10 mouse cellular contexts compared by ENCODE assay signal in genomic region chr5:67097106-67098050, GRCm38 (mm10). TPM values are rescaled to one million over a fixed set of nuclear protein-coding genes. Genes with fewer than 3 reads are reported as not detected.
DNase-seq lines count a peak whose midpoint lies in the region; ATAC-seq lines count a peak whose summit lies in the region.
"Had no signal": no experiment of that assay in that cellular context is flagged by ENCODE, and none has a peak within 500 bp of the region (broad histone marks: within the 10 kb centered on the region; RNA-seq: fewer than 3 reads in every experiment).

No protein-coding gene starts in this region.

- peak; percentile 7 for DNase-seq in adrenal gland, adult 2 months
- DNase-seq in adrenal gland, postnatal 14 days = no peak
- peak; percentile 50 for DNase-seq in embryo, embryonic 11 days
- peak; percentile 7 to 22 for DNase-seq in kidney, postnatal 36 days
- no peak for DNase-seq in adipocyte (ENCODE audit: low spot score)
- no peak for DNase-seq in thymus, postnatal 14 days
- DNase-seq: cerebellum, adult 11-12 months had no signal

- H3K4me2 ChIP-seq in kidney, embryonic 14.5 days (replicated peaks; ENCODE audit: low read depth, low read length) = no peak overlapping the region
- H3K4me2 ChIP-seq in kidney, embryonic 15.5 days = no peak overlapping the region

- ATAC-seq in kidney, embryonic 14.5 days (ENCODE audit: low FRiP score, low TSS enrichment) = no peak
- no peak for ATAC-seq in kidney, embryonic 15.5 days (replicated peaks; ENCODE audit: low FRiP score)

- peaks cover 89% of the 10 kb centered on the region for H3K27me3 ChIP-seq in kidney, embryonic 14.5 days (ENCODE audit: control insufficient read depth, insufficient read depth, low read length)
- peaks cover 98% of the 10 kb centered on the region for H3K27me3 ChIP-seq in kidney, embryonic 15.5 days

- H3K9ac ChIP-seq in kidney, embryonic 14.5 days (ENCODE audit: low read depth, low read length) = no peak overlapping the region
- H3K9ac ChIP-seq in kidney, embryonic 15.5 days = no peak overlapping the region
- H3K9ac ChIP-seq: liver, embryonic 14.5 days had no signal

- H3K27ac ChIP-seq in kidney, embryonic 14.5 days (ENCODE audit: low read depth, low read length) = no peak overlapping the region
- H3K27ac ChIP-seq in kidney, embryonic 15.5 days = no peak overlapping the region
- H3K27ac ChIP-seq: liver, embryonic 14.5 days had no signal

- no peaks in the 10 kb centered on the region for H3K9me3 ChIP-seq in kidney, embryonic 14.5 days (ENCODE audit: control insufficient read depth, low read length)
- no peaks in the 10 kb centered on the region for H3K9me3 ChIP-seq in kidney, embryonic 15.5 days (replicated peaks)

- peak overlapping the region; percentile 9; the same call in 1 of the 2 replicates for H3K4me3 ChIP-seq in kidney, embryonic 14.5 days (ENCODE audit: low read length)
- no peak overlapping the region for H3K4me3 ChIP-seq in kidney, embryonic 15.5 days (replicated peaks)

- under 1% methylated on average over 41 of the region's 41 CpGs for whole genome bisulfite sequencing in kidney, embryonic 14.5 days
- 1% methylated on average over 41 of the region's 41 CpGs for WGBS in kidney, embryonic 15.5 days

- H3K36me3 ChIP-seq in kidney, embryonic 14.5 days (ENCODE audit: control insufficient read depth, insufficient read depth, low read length) = no peaks in the 10 kb centered on the region
- H3K36me3 ChIP-seq in kidney, embryonic 15.5 days = no peaks in the 10 kb centered on the region

- H3K4me1 ChIP-seq in kidney, embryonic 14.5 days (ENCODE audit: control insufficient read depth, insufficient read depth, low read length) = peaks cover 5% of the 10 kb centered on the region; the same call in 1 of the 2 replicates
- peaks cover 17% of the 10 kb centered on the region for H3K4me1 ChIP-seq in kidney, embryonic 15.5 days

RNA-seq across cellular contexts. Expression of gene Phox2b, which starts 1.7 kb away (rescaled TPM):
- 10 to 100 TPM; 13.1 to 21.4 TPM for total RNA-seq in adrenal gland, adult 2 months (2021)
- polyA plus RNA-seq in adrenal gland, adult 2 months (2012; rRNA removed) = 18.8 and 20.3 TPM in 2 replicates
- total RNA-seq in adrenal gland, postnatal 14 days (2021) = 15.9 and 17.3 TPM in 2 replicates
- not detected in 2 replicates for polyA plus RNA-seq in kidney, embryonic 14.5 days (2014; fragmentation: Nextera tagmentation; extraction: Ambion mirVana)
- polyA plus RNA-seq in kidney, embryonic 15.5 days (2015; fragmentation: Nextera tagmentation; extraction: Ambion mirVana) = 1.4 and 3.4 TPM in 2 replicates

Comparison
In these comparisons a context has a peak if more than half of its experiments do, and no peak if none do; other contexts are left out.
1. DNase-seq: peak in adrenal gland, adult 2 months (single experiment), embryo, embryonic 11 days (single experiment) and kidney, postnatal 36 days (2 of 2); none in adrenal gland, postnatal 14 days (single experiment), adipocyte (single experiment) and thymus, postnatal 14 days (single experiment).